Mouse (Mus musculus) thymus, postnatal 14 days (tissue): ENCODE data around the gene Hoxc9.
A peak's percentile ranks its signal among the peaks of the same experiment; 100 is the strongest.

Experiments used
- DNase-seq: peaks from one replicate; pipeline ENCODE4 v3.0.0; 2021

Hoxc9 gene

DNA sequence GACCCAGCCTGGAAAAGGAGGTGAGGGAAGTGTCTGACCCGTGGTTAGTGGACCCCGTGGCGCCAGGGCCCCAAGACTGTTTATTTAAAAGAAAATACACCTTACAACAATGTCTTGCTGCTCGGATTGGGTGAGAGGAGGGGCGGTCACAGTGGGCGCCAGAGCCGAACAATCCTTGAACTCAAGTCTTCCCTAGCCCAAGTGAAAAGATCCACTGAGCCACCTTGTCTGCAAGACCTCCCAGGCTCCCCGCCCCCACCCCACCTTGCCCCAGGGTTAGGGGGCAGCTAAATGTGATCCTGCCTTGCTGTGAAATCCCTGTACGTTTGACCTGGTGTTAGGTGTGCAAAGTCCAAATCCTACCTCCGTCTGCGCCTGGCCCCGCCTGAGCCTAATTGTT lies 19.3 kb upstream of the Hoxc9 start:
- DNase-seq = no peak

DNA sequence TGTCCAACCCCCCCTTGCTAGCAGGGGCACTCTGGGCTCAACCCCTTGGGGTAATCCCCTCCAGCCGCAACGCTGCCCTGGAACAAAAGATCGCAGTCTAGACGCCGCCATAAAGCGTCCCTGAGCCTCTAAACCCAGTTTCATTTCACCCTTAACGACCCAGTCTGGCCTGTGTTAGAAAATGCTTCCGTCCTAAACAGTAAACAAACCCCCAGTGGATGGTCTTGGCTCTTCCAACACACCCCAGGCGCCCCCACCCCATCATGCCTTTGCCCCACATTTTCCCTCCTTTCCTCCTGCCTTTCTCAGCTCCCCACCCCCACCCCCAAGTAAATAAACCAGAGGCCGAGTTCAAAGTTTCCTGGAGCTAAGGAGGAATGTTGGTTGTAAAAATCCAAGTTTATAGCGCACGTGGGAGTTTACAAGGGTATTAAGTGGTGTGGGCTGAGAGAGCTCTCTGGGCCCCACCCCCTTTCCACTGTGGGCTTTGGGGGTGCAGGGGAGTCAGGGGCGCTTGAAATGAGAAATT lies 16.5 kb upstream of the Hoxc9 start:
- DNase-seq = no peak

- no peak for DNase-seq
These were observed 14.5 kb upstream of the Hoxc9 start for GRCm38 (mm10) chr15:102961728-102962127.

DNA sequence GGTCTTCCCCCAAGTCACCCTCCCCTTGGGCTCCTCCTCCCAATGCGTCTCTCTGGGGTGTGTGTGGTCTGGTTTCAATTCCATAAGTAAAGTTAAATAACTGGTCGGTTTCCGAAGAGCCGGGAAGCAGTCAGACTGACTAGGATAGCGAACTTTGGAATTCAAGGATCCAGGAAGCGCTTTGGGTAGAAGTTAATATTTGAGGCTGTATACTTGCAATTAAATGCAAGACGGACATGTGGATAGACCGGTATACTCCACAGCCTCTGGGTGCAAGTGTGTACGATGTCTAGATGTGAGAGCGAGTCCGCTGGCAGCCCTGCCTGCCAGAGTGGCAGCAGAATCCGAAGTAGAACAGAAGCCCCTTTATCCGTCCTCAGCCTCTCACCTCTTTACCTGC lies 13.7 kb upstream of the Hoxc9 start:
- no peak for DNase-seq

DNA sequence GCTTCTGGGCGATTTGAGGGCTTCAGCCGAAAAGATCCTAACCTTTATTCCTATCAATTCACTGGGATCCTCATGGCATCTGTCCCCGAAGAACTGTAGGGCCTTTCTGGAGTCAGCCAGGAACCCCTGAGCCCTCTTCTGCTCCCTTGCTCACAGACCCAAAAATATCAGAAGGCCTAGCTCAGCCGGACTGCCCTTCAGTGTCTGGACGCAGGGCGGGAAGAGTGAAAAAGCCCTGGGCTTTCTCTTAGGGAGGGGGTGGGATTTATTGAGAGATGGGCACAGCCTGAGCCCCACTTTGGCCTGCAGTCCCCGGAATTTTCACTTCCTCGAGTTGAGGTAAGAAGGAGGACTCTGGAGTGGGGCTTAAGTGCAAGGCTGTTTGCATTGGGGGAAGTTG lies 13.0 kb upstream of the Hoxc9 start:
- DNase-seq = no peak

DNA sequence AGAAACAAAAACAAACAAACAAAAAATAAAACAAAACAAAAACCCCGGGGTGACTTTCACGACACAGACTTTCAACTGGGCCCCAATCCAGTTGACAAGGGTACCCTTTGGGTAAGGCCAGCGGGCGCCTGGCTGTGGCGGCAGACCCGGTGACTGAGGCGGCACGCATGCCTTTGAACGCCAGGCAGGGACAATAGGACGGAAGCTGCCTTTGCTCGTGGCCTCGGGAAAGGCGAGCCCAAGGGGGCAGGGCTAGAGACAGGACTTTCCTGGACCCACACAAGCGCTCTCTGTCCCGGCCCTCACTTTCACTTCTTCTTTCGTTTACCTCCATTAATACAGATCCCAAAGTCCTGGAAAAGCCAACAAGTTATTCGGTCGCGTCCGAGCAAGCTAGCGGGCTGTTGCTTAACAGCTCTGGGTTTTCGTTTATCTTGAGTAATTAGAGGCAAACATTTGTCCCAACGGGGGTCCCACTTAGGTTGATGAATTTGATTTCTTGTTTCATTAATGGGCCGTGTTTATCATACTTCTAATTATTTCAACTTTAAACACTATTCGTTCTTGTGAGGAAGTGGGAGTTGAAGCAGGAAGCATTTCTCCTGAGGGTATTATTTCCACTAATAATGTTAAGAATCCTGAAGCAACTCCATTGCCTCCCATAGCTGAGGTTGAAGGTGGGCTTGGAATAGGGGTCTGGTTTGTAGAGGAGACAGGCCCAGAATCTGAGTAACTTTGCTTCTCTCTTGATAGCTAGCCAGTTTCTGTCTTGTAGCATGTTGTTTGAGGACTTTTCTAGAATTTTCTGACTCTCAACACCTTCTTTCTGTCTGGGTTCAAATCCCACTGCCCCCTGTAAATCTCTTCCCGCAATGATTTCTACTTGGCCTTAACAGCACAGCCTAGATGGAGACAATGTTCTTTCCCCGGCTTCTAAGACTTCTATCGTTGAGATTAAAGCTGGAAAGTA lies 12.3 kb upstream of the Hoxc9 start:
- DNase-seq = no peak

GRCm38 (mm10) chr15:102965003-102965891 lies 11.0 kb upstream of the Hoxc9 start:
- DNase-seq = no peak

DNA sequence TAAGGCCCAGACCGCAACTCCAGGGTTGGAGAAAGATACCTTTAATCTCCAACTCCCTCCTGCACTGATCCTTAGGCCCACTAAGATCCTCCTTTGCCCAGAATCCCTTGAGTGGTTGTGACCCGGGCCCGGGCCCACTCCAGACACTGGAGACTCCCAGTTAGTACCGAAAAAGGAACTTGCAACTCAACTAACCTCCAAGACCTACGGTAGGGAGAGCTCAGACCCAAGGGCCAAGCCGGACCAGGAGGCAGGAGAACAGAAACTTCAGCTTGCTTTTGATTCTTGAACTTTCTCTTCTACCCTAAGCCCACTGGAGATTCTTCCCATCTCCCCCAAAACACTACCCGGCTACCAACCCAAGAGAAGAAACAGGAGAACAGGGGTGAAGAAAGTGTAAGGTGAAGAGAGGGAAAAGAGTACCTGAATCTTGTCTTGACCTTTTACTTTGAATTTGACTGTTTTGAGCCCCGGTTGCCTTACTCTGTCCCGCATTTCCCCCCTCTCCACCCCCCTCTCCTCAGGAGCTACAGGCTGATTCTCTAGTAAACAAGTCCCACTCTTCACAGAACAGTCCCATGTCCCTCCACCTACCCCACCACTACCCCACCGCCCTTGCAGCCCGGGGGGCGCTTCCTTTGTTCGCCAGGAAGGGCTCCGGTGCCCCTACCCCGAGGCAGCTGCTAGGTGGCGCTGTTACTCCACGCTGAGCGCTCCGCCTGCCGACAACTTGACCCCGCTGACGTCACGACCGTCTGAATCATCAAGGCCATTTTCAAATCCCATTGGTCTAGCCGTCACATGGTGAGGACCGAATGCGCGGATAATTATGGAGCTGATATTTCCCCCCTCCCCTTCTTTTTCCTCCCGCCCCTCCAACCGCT lies 10.1 kb upstream of the Hoxc9 start:
- peak; percentile 62 for DNase-seq

GRCm38 (mm10) chr15:102966776-102967311 lies 9.4 kb upstream of the Hoxc9 start, which contains the start of gene Hoxc10:
Gene Hoxc10, plus strand, starts transcription at chr15:102966796.
- no peak for DNase-seq

- no peak for DNase-seq
These were observed 9.0 kb upstream of the Hoxc9 start, which contains the start of gene Hoxc5 for GRCm38 (mm10) chr15:102967312-102967510. Gene Hoxc5, plus strand, starts transcription at chr15:102967443.

DNA sequence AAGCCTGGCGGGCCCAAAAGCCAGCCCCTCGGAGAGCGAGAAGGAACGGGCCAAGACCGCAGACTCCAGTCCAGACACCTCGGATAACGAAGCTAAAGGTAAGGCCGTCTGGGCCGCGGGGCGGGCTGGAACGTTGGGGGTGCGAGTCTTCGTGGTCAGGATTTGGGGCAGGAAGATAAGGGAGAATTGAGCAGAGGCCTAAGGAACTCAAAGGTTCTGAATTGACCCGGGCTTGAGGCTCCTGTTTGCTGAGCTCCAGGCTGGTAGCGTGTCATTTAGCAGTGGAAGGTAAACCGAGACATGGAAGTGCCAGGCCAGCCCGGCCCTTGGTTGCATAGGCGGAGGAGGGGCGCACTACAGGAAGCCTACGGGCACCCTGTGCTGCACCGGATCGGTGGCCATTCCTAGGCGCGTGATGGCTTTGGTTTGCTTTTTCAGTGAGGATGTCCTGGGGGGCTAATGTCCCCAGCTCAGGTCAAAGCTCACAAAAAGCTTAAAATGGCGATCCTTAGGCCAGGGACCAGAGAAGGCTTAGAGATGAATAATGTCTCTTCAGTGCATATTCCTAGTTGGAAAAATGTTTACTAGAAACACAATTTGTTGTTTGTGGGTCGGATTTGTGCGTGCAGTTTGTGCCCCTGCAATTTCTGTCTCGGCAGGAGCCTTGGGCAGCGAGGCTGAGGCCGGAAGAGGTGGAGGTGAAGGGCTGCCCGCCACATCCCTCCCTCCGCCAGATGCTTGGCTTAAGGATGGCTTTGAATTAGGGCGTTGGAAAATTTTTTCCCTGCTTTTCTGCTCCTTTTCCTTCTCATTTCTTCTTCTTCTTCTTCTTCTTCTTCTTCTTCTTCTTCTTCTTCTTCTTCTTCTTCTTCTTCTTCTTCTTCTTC lies 8.5 kb upstream of the Hoxc9 start:
- DNase-seq = no peak

DNA sequence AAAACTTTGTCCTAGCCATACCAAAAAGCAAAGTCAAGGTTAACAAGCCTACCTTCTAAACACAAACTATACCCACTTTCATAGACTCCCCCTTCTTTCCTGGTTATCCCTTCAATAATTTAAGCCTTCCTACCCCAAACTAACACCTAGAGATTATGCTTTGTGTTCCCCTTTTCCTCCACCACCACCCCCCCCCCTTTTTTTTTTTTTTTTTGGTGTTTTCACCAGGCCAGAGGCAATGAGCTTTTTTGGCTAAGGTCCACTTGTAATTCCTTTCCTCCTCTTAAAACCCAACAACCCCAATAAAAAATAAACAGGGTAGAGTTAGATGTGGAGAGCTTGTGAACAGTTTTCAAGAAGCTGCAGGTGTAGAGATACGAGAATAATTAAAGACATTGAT lies 6.9 kb upstream of the Hoxc9 start:
- no peak for DNase-seq

- DNase-seq = no peak
These were observed 5.5 kb upstream of the Hoxc9 start for GRCm38 (mm10) chr15:102970740-102971139.

DNA sequence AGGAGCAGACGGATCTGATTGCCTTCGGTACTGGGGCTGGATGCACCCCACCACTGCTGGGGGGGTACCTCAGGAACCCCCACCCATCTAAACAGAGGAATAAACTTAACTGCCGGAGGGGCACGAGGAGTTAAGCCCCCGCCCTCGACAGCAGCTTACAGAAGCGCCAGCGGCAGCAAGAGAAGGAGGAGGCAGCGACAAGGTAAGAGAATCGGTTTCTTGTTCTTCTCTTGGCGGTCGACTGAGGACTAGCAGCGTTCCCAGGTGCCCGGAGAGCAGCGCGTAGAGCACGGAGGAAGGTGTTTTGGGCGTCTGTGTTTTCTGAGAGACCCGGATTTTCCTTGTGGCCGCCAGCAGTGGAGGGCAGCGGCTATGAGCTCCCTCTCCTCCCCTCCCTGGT lies 4.0 kb upstream of the Hoxc9 start:
- DNase-seq = no peak

DNA sequence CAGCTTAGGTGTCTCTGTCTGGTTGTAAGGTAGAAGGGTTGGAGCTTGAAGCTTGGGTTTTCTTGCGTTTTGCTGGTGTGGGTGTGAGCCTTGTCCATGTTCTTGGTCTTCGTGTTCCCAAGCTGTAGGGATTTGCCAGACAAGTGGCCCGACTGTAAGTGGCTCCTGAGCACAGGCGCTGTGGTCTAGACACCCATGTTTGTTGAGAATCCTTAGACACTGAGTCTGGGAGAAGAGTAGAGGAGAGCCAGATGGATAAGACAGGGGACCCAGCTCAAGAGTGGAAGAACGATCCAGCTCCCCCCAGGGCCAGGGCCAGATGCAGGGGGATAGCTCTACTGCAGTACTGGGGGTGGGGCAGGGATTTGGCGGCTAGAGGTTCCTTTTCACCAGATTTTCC lies 3.5 kb upstream of the Hoxc9 start:
- DNase-seq = no peak

DNA sequence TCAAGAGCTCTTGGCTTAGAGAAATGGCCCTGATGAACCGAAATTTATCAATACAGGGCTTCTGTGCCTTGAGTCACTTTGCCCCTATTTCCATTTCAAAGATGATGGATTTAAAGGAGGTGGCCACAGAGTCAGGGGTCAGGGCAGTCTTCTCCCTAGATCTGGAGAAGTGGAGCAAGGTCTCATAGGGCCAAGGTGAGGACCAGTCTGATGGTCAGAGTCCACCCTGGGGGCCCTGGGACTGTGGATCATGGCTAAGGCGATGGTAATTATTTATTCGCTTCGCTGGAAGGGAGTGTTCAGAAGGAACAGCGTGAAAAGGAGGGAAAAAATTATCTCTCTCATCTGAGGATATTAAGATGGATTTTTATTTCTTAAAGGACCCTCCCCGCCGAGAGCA lies 1.2 kb upstream of the Hoxc9 start:
- no peak for DNase-seq

GRCm38 (mm10) chr15:102975688-102976111 lies 539 bp upstream of the Hoxc9 start:
- no peak for DNase-seq

DNA sequence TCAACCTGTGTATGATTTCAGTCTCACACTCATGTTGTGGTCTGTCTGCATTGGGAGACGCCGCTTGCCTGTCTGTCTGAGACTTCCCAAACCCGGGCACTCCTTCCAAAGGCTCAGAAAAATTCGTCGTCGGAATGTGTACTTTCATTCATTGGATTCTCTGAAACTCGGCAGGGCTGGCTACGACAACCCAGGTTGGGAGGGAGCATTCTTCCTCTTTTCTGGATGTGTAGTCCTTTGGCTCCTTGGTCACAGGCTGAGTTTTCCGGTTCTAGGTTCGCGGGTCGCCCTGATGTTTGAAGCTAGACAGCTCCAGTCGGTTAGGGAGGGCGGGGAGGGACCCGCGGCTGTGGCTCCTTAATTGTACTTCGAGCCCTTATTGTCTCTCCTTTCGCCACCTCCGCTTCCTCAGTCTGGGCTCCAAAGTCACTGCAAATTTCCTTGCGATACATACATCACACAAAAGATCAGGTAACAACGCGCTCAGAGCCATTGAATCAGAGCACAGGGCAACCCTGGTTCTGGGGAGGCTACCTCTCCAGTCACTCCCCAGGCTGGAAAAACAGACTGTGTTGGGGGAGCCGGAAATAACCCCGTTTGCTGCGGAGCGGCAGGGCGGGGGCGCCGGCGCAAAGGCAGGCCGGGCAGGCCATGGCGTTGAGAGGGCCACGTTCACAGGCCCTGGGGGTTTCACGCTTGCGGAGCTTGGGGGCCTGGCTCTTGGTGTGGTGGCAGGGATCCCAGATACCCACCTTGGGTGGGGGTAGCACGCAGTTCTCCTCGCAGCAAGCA lies 588 bp downstream of the Hoxc9 start:
- DNase-seq = no peak

- DNase-seq = no peak
These were observed 1.3 kb downstream of the Hoxc9 start for GRCm38 (mm10) chr15:102977423-102977974.
